Mouse (Mus musculus) forebrain, embryonic 14.5 days (tissue): ENCODE results near the gene Eml1. TPM values are rescaled to one million over a fixed set of nuclear protein-coding genes. Genes with fewer than 3 reads are reported as not detected.
A peak's percentile ranks its signal among the peaks of the same experiment; 100 is the strongest.

Experiments used
- ATAC-seq: fragments of 200-750 bp; cut with Nextera tagmentation; 2 replicates; pipeline ENCODE4 v1.8.0; 2017; ENCODE audit warnings: mild to moderate bottlenecking, moderate library complexity
- DNase-seq: peaks from one replicate; pipeline ENCODE4 v3.0.0-alpha.2; 2015; ENCODE audit warnings: low spot score
- H3K27ac ChIP-seq: fragments of 300-500 bp; sonication (generic); 2 replicates; pipeline ENCODE4 v1.5.1; 2014; ENCODE audit warnings: low read depth, mild to moderate bottlenecking, control low read depth, low read length, moderate library complexity
- H3K27me3 ChIP-seq: fragments of 300-500 bp; sonication (generic); replicated peaks from 2 replicates; pipeline ENCODE4 v1.6.1; 2014; ENCODE audit warnings: low read length, control low read depth, mixed read lengths; ENCODE audit not compliant: control insufficient read depth, insufficient read depth
- H3K36me3 ChIP-seq: fragments of 300-500 bp; sonication (generic); 2 replicates; pipeline ENCODE4 v1.6.1; 2014; ENCODE audit warnings: low read length, control low read depth; ENCODE audit not compliant: control insufficient read depth, insufficient read depth
- H3K4me1 ChIP-seq: fragments of 300-500 bp; sonication (generic); 2 replicates; pipeline ENCODE4 v1.6.1; 2014; ENCODE audit warnings: antibody characterized with exemption, low read length, control low read depth; ENCODE audit not compliant: control insufficient read depth, insufficient read depth
- H3K4me2 ChIP-seq: fragments of 300-500 bp; sonication (generic); 2 replicates; pipeline ENCODE4 v1.6.1; 2014; ENCODE audit warnings: mild to moderate bottlenecking, control low read depth, low read length
- H3K4me3 ChIP-seq: fragments of 300-500 bp; sonication (generic); 2 replicates; pipeline ENCODE4 v1.5.1; 2014; ENCODE audit warnings: low read depth, low read length, control low read depth
- H3K9ac ChIP-seq: fragments of 300-500 bp; sonication (generic); 2 replicates; pipeline ENCODE4 v1.6.1; 2014; ENCODE audit warnings: mild to moderate bottlenecking, low read length, control low read depth, moderate library complexity
- H3K9me3 ChIP-seq: fragments of 300-500 bp; sonication (generic); replicated peaks from 2 replicates; pipeline ENCODE4 v1.6.1; 2016; ENCODE audit warnings: low read length, control low read depth, mixed read lengths; ENCODE audit not compliant: control insufficient read depth
- WGBS: fragments of 180-500 bp; shearing (Covaris S2); extraction: QIAGEN DNeasy Blood & Tissue Kit; methylation state at CpG from one replicate; pipeline ENCODE4 v1.1.7; 2014; 5-methylcytosine and 5-hydroxymethylcytosine counted together
- polyA plus RNA-seq: library from polyadenylated mRNA; unstranded; fragments of >200 nt; fragmentation: Nextera tagmentation; extraction: Ambion mirVana; gene quantifications from 2 replicates; pipeline ENCODE4 v1.2.1, GENCODE M21; 2014

Eml1 gene
- polyA plus RNA-seq, 1 experiment from 2014 or later = 52.2 TPM

GRCm38 (mm10) chr12:108399191-108399590 lies 28.4 kb downstream of the Eml1 start:
- H3K36me3 ChIP-seq = no peaks in the 10 kb centered on the region
- no peaks in the 10 kb centered on the region for H3K9me3 ChIP-seq
- ATAC-seq (no peak), DNase-seq (no peak)
- no peak overlapping the region for H3K9ac ChIP-seq
- no peaks in the 10 kb centered on the region for H3K27me3 ChIP-seq
- H3K27ac ChIP-seq = no peak overlapping the region
- WGBS = 92% methylated on average over 8 of the region's 8 CpGs
- H3K4me2 ChIP-seq = no peak overlapping the region
- H3K4me1 ChIP-seq = peaks cover 27% of the 10 kb centered on the region
- no peak overlapping the region for H3K4me3 ChIP-seq

GRCm38 (mm10) chr12:108400951-108401350 lies 30.2 kb downstream of the Eml1 start:
- no peak overlapping the region for H3K27ac ChIP-seq
- no peak overlapping the region for H3K9ac ChIP-seq
- H3K36me3 ChIP-seq = no peaks in the 10 kb centered on the region
- ATAC-seq (no peak), DNase-seq (no peak)
- no peaks in the 10 kb centered on the region for H3K27me3 ChIP-seq
- peaks cover 17% of the 10 kb centered on the region for H3K4me1 ChIP-seq
- no peak overlapping the region for H3K4me2 ChIP-seq
- 80% methylated on average over 8 of the region's 8 CpGs for WGBS
- no peaks in the 10 kb centered on the region for H3K9me3 ChIP-seq
- H3K4me3 ChIP-seq = no peak overlapping the region

DNA sequence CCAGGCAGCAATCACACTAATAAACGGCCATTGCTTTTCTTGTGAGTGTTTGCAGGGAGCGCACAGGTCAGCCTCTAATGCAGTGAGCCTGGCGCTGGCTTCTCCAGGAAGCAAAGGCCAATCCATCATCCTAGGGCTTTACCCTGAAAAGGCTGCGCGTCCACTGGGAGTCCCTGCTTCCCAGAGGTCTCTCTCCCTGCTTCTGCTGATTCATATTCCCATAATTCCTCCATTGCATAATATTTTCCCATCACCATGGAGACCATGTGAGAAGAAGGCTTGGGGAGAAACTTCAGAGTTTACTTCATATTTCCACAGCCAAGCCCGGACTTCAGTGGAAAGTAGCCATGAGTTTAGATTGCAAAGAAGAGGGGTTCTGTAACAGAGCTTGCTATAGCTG lies 33.2 kb downstream of the Eml1 start:
- ATAC-seq = no peak
- DNase-seq = no peak
- H3K9ac ChIP-seq = no peak overlapping the region
- H3K27me3 ChIP-seq = no peaks in the 10 kb centered on the region
- no peaks in the 10 kb centered on the region for H3K36me3 ChIP-seq
- H3K4me1 ChIP-seq = no peaks in the 10 kb centered on the region
- H3K27ac ChIP-seq = no peak overlapping the region
- 87% methylated on average over 6 of the region's 6 CpGs for WGBS
- H3K9me3 ChIP-seq = no peaks in the 10 kb centered on the region
- no peak overlapping the region for H3K4me3 ChIP-seq
- no peak overlapping the region for H3K4me2 ChIP-seq

DNA sequence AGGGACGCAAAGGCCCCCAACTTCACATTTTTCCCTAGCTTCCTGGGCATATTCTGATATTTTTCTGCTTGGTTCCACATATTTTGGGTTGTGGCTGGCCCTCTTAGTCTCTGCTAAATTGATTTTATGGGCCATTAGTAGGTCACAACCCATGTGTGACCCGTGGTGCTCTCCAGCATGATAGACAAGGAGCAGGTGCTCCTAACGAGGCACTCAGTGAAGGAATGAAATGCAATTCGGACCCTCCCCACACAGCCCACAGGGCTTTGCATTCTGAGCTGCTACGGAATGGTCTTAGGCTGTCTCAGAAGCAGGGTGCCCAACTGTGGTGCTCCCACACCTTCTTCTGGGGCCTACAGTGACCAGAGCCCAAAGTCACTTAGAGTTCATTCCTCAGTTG lies 38.3 kb downstream of the Eml1 start:
- Histone ChIP-seq H3K4me1 (no peaks in the 10 kb centered on the region), H3K9ac (no peak overlapping the region), H3K27ac (no peak overlapping the region), H3K4me2 (no peak overlapping the region), H3K27me3 (no peaks in the 10 kb centered on the region), H3K9me3 (no peaks in the 10 kb centered on the region), H3K36me3 (no peaks in the 10 kb centered on the region), H3K4me3 (no peak overlapping the region)
- DNase-seq = no peak
- no peak for ATAC-seq
- 61% methylated on average over 5 of the region's 5 CpGs for WGBS

GRCm38 (mm10) chr12:108410416-108411208 lies 39.9 kb downstream of the Eml1 start:
- Histone ChIP-seq H3K9ac (no peak overlapping the region), H3K4me3 (no peak overlapping the region), H3K4me2 (no peak overlapping the region), H3K27me3 (no peaks in the 10 kb centered on the region), H3K4me1 (no peaks in the 10 kb centered on the region), H3K36me3 (no peaks in the 10 kb centered on the region), H3K27ac (no peak overlapping the region), H3K9me3 (no peaks in the 10 kb centered on the region)
- DNase-seq = no peak
- ATAC-seq = no peak
- 58% methylated on average over 14 of the region's 14 CpGs for WGBS

DNA sequence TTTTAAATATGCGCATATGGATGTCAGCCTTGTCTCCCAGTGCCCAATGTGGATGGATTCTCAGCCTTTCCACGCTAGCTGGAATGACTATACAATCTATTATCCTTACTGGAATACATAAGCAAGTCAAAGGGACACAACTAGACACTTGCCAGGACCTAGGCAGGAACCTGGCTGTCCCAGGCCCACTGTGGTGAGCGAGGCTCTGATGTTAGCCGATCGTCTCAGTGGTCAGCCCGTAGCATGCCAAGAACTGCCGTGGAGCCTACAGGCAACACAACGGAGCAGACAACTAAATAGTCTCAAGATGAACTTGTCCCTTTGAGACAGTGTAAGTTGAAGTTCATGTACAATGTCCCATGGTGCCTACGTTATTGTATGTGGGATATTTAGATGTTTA lies 44.2 kb downstream of the Eml1 start:
- H3K9ac ChIP-seq = no peak overlapping the region
- no peaks in the 10 kb centered on the region for H3K27me3 ChIP-seq
- DNase-seq (no peak), ATAC-seq (no peak)
- no peak overlapping the region for H3K4me3 ChIP-seq
- H3K9me3 ChIP-seq = no peaks in the 10 kb centered on the region
- no peak overlapping the region for H3K4me2 ChIP-seq
- 93% methylated on average over 9 of the region's 9 CpGs for WGBS
- H3K4me1 ChIP-seq = 0 out of 2 replicates have a peak, but pooled peaks cover 3% of the 10 kb centered on the region
- H3K27ac ChIP-seq = no peak overlapping the region
- no peaks in the 10 kb centered on the region for H3K36me3 ChIP-seq

GRCm38 (mm10) chr12:108419570-108419969 lies 48.8 kb downstream of the Eml1 start:
- no peak overlapping the region for H3K9ac ChIP-seq
- no peaks in the 10 kb centered on the region for H3K9me3 ChIP-seq
- ATAC-seq (no peak), DNase-seq (no peak)
- no peaks in the 10 kb centered on the region for H3K36me3 ChIP-seq
- H3K27me3 ChIP-seq = no peaks in the 10 kb centered on the region
- H3K4me3 ChIP-seq = no peak overlapping the region
- H3K4me1 ChIP-seq = peaks cover 10% of the 10 kb centered on the region
- no peak overlapping the region for H3K27ac ChIP-seq
- H3K4me2 ChIP-seq = no peak overlapping the region

DNA sequence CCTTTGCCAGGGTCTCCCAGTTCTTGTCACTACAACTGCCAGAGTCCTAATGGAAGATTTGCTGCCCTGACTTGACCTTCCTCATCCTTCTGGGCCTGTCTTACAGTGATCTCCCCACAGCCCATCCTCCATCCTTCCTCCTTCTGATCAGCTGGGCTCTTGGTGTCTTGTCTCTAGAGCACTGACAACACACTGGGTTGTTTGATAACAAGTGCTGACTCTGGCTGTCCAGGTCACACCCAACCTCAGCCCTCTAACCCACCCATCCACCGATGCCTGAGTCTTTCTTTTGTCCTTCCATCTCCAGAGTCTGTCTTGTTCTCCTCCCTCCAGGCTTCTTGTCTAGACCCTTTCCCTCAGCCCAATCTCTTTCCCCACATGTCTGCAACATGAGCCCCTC lies 50.7 kb downstream of the Eml1 start:
- Histone ChIP-seq H3K4me3 (no peak overlapping the region), H3K27ac (no peak overlapping the region)
- no peak for ATAC-seq

DNA sequence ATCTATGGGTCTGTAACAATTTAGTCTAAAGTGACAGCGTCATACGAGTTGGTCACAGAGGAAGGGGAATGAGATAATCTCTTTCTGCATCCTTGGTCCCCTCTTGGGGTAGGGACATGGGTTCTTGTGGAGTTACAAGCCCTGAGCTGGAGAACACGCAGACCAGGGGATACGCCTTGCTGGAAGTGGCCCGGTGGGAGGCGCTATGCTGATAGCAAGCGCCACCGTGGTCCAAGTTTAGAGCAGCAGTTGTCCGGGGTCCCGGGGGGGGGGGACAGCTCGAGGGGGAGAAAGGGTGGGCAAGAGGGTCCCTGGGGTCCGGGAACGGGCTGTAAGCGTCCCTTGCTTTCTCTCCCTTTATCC lies 51.7 kb downstream of the Eml1 start:
- H3K4me2 ChIP-seq = peak overlapping the region; percentile 71
- WGBS = under 1% methylated on average over 10 of the region's 14 CpGs
- ATAC-seq = peak; percentile 66

More for the DNA sequence above, 50.7 kb downstream of the Eml1 start:
- peaks cover 21% of the 10 kb centered on the region for H3K4me1 ChIP-seq
- H3K27me3 ChIP-seq = no peaks in the 10 kb centered on the region
- H3K9me3 ChIP-seq = no peaks in the 10 kb centered on the region
- DNase-seq = no peak
- no peak overlapping the region for H3K4me2 ChIP-seq
- no peaks in the 10 kb centered on the region for H3K36me3 ChIP-seq
- WGBS = 83% methylated on average over 1 of the region's 1 CpGs
- no peak overlapping the region for H3K9ac ChIP-seq

More for the DNA sequence above, 51.7 kb downstream of the Eml1 start:
- Histone ChIP-seq H3K27ac (peak overlapping the region; percentile 88), H3K9me3 (no peaks in the 10 kb centered on the region), H3K9ac (peak overlapping the region; percentile 87), H3K27me3 (no peaks in the 10 kb centered on the region), H3K36me3 (no peaks in the 10 kb centered on the region), H3K4me3 (peak overlapping the region; percentile 79), H3K4me1 (peaks cover 21% of the 10 kb centered on the region)
- DNase-seq = peak; percentile 74
